Mouse (Mus musculus): ENCODE results near the gene Nlrp3. TPM values are rescaled to one million over a fixed set of nuclear protein-coding genes. Genes with fewer than 3 reads are reported as not detected.

The Nlrp3 gene
- polyA plus RNA-seq (2015; fragmentation: Nextera tagmentation; extraction: Ambion mirVana), result 0.35 and 0.36 TPM in 2 replicates

GRCm38 (mm10) chr11:59541324-59541723 lies at the start of gene Nlrp3:
Gene Nlrp3 (plus strand): TSS chr11:59541568.
- Histone ChIP-seq H3K4me1 (replicated peaks) (0 out of 2 replicates have a peak, but pooled peaks cover 4% of the 10 kb centered on the region), H3K27ac (no peak within 1 kb of the TSS), H3K36me3 (no peaks in the 10 kb centered on the region), H3K4me3 (replicated peaks) (no peak within 1 kb of the TSS), H3K9me3 (no peaks in the 10 kb centered on the region), H3K4me2 (replicated peaks) (no peak within 1 kb of the TSS), H3K9ac (no peak within 1 kb of the TSS), H3K27me3 (replicated peaks) (no peaks in the 10 kb centered on the region)
- 59% methylated on average over 3 of the region's 3 CpGs for WGBS
- ATAC-seq, result no peak

GRCm38 (mm10) chr11:59496672-59497310 lies 44.6 kb upstream of the Nlrp3 start:
- no peak for ATAC-seq
- peaks cover 62% of the 10 kb centered on the region for H3K36me3 ChIP-seq
- no peak overlapping the region for H3K27ac ChIP-seq
- no peaks in the 10 kb centered on the region for H3K27me3 ChIP-seq (replicated peaks)
- WGBS, result 87% methylated on average over 6 of the region's 6 CpGs
- H3K9me3 ChIP-seq, result no peaks in the 10 kb centered on the region
- no peaks in the 10 kb centered on the region for H3K4me1 ChIP-seq (replicated peaks)
- H3K4me2 ChIP-seq (replicated peaks), result no peak overlapping the region
- H3K9ac ChIP-seq, result no peak overlapping the region
- H3K4me3 ChIP-seq (replicated peaks), result no peak overlapping the region

- no peak overlapping the region for H3K4me3 ChIP-seq (replicated peaks)
- no peak overlapping the region for H3K4me2 ChIP-seq (replicated peaks)
- H3K27ac ChIP-seq, result no peak overlapping the region
- H3K4me1 ChIP-seq (replicated peaks), result no peaks in the 10 kb centered on the region
- H3K36me3 ChIP-seq, result peaks cover 59% of the 10 kb centered on the region
- no peak for ATAC-seq
- H3K9ac ChIP-seq, result no peak overlapping the region
- no peaks in the 10 kb centered on the region for H3K27me3 ChIP-seq (replicated peaks)
- 93% methylated on average over 7 of the region's 7 CpGs for WGBS
- no peaks in the 10 kb centered on the region for H3K9me3 ChIP-seq
Measured at GRCm38 (mm10) chr11:59497747-59498146, 43.6 kb upstream of the Nlrp3 start.

- WGBS, result 92% methylated on average over 5 of the region's 5 CpGs
- H3K27ac ChIP-seq, result no peak overlapping the region
- ATAC-seq, result no peak
- H3K4me3 ChIP-seq (replicated peaks), result no peak overlapping the region
- no peaks in the 10 kb centered on the region for H3K9me3 ChIP-seq
- no peaks in the 10 kb centered on the region for H3K27me3 ChIP-seq (replicated peaks)
- H3K36me3 ChIP-seq, result peaks cover 51% of the 10 kb centered on the region
- H3K4me1 ChIP-seq (replicated peaks), result peaks cover 9% of the 10 kb centered on the region
- H3K9ac ChIP-seq, result no peak overlapping the region
- H3K4me2 ChIP-seq (replicated peaks), result no peak overlapping the region
Measured at GRCm38 (mm10) chr11:59501978-59502700, 39.2 kb upstream of the Nlrp3 start.

GRCm38 (mm10) chr11:59505351-59505838 lies 36.0 kb upstream of the Nlrp3 start:
- Histone ChIP-seq H3K27me3 (replicated peaks) (no peaks in the 10 kb centered on the region), H3K4me1 (replicated peaks) (peaks cover 19% of the 10 kb centered on the region), H3K27ac (peak overlapping the region; percentile 94), H3K36me3 (peaks cover 23% of the 10 kb centered on the region), H3K9ac (peak overlapping the region; percentile 97), H3K9me3 (no peaks in the 10 kb centered on the region), H3K4me2 (replicated peaks) (peak overlapping the region; percentile 95), H3K4me3 (replicated peaks) (peak overlapping the region; percentile 92)
- peak; percentile 72 for ATAC-seq
- WGBS, result under 1% methylated on average over 21 of the region's 21 CpGs

GRCm38 (mm10) chr11:59505839-59506712 lies 35.3 kb upstream of the Nlrp3 start:
- H3K9ac ChIP-seq, result peak overlapping the region; percentile 97
- H3K36me3 ChIP-seq, result peaks cover 22% of the 10 kb centered on the region
- H3K4me2 ChIP-seq (replicated peaks), result peak overlapping the region; percentile 95
- no peaks in the 10 kb centered on the region for H3K9me3 ChIP-seq
- WGBS, result under 1% methylated on average over 61 of the region's 71 CpGs
- peak overlapping the region; percentile 92 for H3K4me3 ChIP-seq (replicated peaks)
- ATAC-seq, result peak; percentile 95
- peak overlapping the region; percentile 94 for H3K27ac ChIP-seq
- H3K27me3 ChIP-seq (replicated peaks), result no peaks in the 10 kb centered on the region
- peaks cover 19% of the 10 kb centered on the region for H3K4me1 ChIP-seq (replicated peaks)

- WGBS, result 3% methylated on average over 14 of the region's 14 CpGs
- Histone ChIP-seq H3K27me3 (replicated peaks) (no peaks in the 10 kb centered on the region), H3K4me3 (replicated peaks) (peak overlapping the region; percentile 92), H3K4me2 (replicated peaks) (peak overlapping the region; percentile 95), H3K9me3 (no peaks in the 10 kb centered on the region), H3K9ac (peak overlapping the region; percentile 97), H3K36me3 (peaks cover 22% of the 10 kb centered on the region), H3K27ac (peak overlapping the region; percentile 94), H3K4me1 (replicated peaks) (peaks cover 19% of the 10 kb centered on the region)
- peak; percentile 13; the same call in 1 of the 2 replicates for ATAC-seq
Measured at GRCm38 (mm10) chr11:59506713-59507074, 34.7 kb upstream of the Nlrp3 start.

- Histone ChIP-seq H3K27ac (no peak overlapping the region), H3K27me3 (replicated peaks) (no peaks in the 10 kb centered on the region), H3K4me1 (replicated peaks) (peaks cover 12% of the 10 kb centered on the region), H3K4me2 (replicated peaks) (no peak overlapping the region), H3K4me3 (replicated peaks) (no peak overlapping the region), H3K9ac (no peak overlapping the region), H3K9me3 (no peaks in the 10 kb centered on the region), H3K36me3 (0 out of 2 replicates have a peak, but pooled peaks cover 3% of the 10 kb centered on the region)
- no peak for ATAC-seq
- 81% methylated on average over 1 of the region's 1 CpGs for WGBS
Measured at GRCm38 (mm10) chr11:59511558-59511957, 29.8 kb upstream of the Nlrp3 start.

GRCm38 (mm10) chr11:59512733-59513132 lies 28.6 kb upstream of the Nlrp3 start:
- no peak overlapping the region for H3K9ac ChIP-seq
- ATAC-seq, result no peak
- H3K4me2 ChIP-seq (replicated peaks), result no peak overlapping the region
- 85% methylated on average over 10 of the region's 10 CpGs for WGBS
- no peaks in the 10 kb centered on the region for H3K9me3 ChIP-seq
- H3K36me3 ChIP-seq, result 0 out of 2 replicates have a peak, but pooled peaks cover 3% of the 10 kb centered on the region
- H3K27me3 ChIP-seq (replicated peaks), result no peaks in the 10 kb centered on the region
- H3K27ac ChIP-seq, result no peak overlapping the region
- peaks cover 4% of the 10 kb centered on the region; the same call in 1 of the 2 replicates for H3K4me1 ChIP-seq (replicated peaks)
- H3K4me3 ChIP-seq (replicated peaks), result no peak overlapping the region

GRCm38 (mm10) chr11:59513556-59513955 lies 27.8 kb upstream of the Nlrp3 start:
- H3K4me2 ChIP-seq (replicated peaks), result no peak overlapping the region
- H3K9ac ChIP-seq, result no peak overlapping the region
- no peaks in the 10 kb centered on the region for H3K9me3 ChIP-seq
- no peak for ATAC-seq
- H3K4me3 ChIP-seq (replicated peaks), result no peak overlapping the region
- H3K27ac ChIP-seq, result no peak overlapping the region
- H3K4me1 ChIP-seq (replicated peaks), result peaks cover 3% of the 10 kb centered on the region; the same call in 1 of the 2 replicates
- H3K27me3 ChIP-seq (replicated peaks), result no peaks in the 10 kb centered on the region
- 89% methylated on average over 3 of the region's 3 CpGs for WGBS
- H3K36me3 ChIP-seq, result 0 out of 2 replicates have a peak, but pooled peaks cover 3% of the 10 kb centered on the region

GRCm38 (mm10) chr11:59514381-59514780 lies 27.0 kb upstream of the Nlrp3 start:
- Histone ChIP-seq H3K27ac (no peak overlapping the region), H3K36me3 (0 out of 2 replicates have a peak, but pooled peaks cover 3% of the 10 kb centered on the region), H3K4me2 (replicated peaks) (no peak overlapping the region), H3K9me3 (no peaks in the 10 kb centered on the region), H3K27me3 (replicated peaks) (no peaks in the 10 kb centered on the region), H3K4me1 (replicated peaks) (no peaks in the 10 kb centered on the region), H3K9ac (no peak overlapping the region), H3K4me3 (replicated peaks) (no peak overlapping the region)
- ATAC-seq, result no peak
- 59% methylated on average over 6 of the region's 6 CpGs for WGBS

GRCm38 (mm10) chr11:59514789-59515188 lies 26.6 kb upstream of the Nlrp3 start:
- WGBS, result 51% methylated on average over 3 of the region's 3 CpGs
- no peak for ATAC-seq

More at GRCm38 (mm10) chr11:59514789-59515188, 26.6 kb upstream of the Nlrp3 start:
- H3K4me3 ChIP-seq (replicated peaks), result no peak overlapping the region
- H3K27me3 ChIP-seq (replicated peaks), result no peaks in the 10 kb centered on the region
- no peak overlapping the region for H3K4me2 ChIP-seq (replicated peaks)
- H3K27ac ChIP-seq, result no peak overlapping the region
- H3K4me1 ChIP-seq (replicated peaks), result 0 out of 2 replicates have a peak, but pooled peaks cover 3% of the 10 kb centered on the region
- no peaks in the 10 kb centered on the region for H3K9me3 ChIP-seq
- H3K36me3 ChIP-seq, result 0 out of 2 replicates have a peak, but pooled peaks cover 3% of the 10 kb centered on the region
- no peak overlapping the region for H3K9ac ChIP-seq
